Mouse (Mus musculus) skeletal muscle tissue, adult 2 months (tissue): Measurements from ENCODE around the gene Gm9844.
"Not testable (repeated sequence)": the region's sequence is repeated elsewhere in the genome, so short reads cannot be mapped to it uniquely, and the experiment has no call there.

Source experiments
- DNase-seq: peaks from one replicate; pipeline ENCODE4 v3.0.0-alpha.2; 2012; ENCODE audit warnings: low read depth, low spot score

Gene Gm9844

GRCm38 (mm10) chr7:24869080-24869479 lies 7.1 kb downstream of the Gm9844 start:
- no peak for DNase-seq

GRCm38 (mm10) chr7:24869532-24870165 lies 7.6 kb downstream of the Gm9844 start, which contains the start of the genes Lypd4 and Dmrtc2:
Gene Lypd4, minus strand, starts transcription at chr7:24869941.
Gene Dmrtc2, plus strand, starts transcription at chr7:24870057.
- DNase-seq = no peak

- no peak for DNase-seq
Measured at GRCm38 (mm10) chr7:24877588-24877987, 15.6 kb downstream of the Gm9844 start.

- no peak for DNase-seq
Measured at GRCm38 (mm10) chr7:24879620-24880019, 17.6 kb downstream of the Gm9844 start.

- no peak for DNase-seq
Measured at GRCm38 (mm10) chr7:24882416-24883199, 20.6 kb downstream of the Gm9844 start.

GRCm38 (mm10) chr7:24883896-24884692 lies 22.1 kb downstream of the Gm9844 start, which contains the start of gene Rps19:
Gene Rps19, plus strand, starts transcription at chr7:24884371.
- peak; percentile 99 for DNase-seq

- no peak for DNase-seq
Measured at GRCm38 (mm10) chr7:24884693-24885291, 22.8 kb downstream of the Gm9844 start.

GRCm38 (mm10) chr7:24885468-24886307 lies 23.7 kb downstream of the Gm9844 start:
- DNase-seq = no peak

GRCm38 (mm10) chr7:24886308-24886633 lies 24.3 kb downstream of the Gm9844 start:
- DNase-seq = no peak

- DNase-seq = no peak
Measured at GRCm38 (mm10) chr7:24887096-24887495, 25.1 kb downstream of the Gm9844 start.

- no peak for DNase-seq
Measured at GRCm38 (mm10) chr7:24889431-24890220, 27.6 kb downstream of the Gm9844 start.

GRCm38 (mm10) chr7:24890281-24891216 lies 28.5 kb downstream of the Gm9844 start:
- DNase-seq = peak; percentile 72

- DNase-seq = no peak
Measured at GRCm38 (mm10) chr7:24891241-24892124, 29.5 kb downstream of the Gm9844 start.

- no peak for DNase-seq
Measured at GRCm38 (mm10) chr7:24892125-24892583, 30.1 kb downstream of the Gm9844 start.

- not testable (repeated sequence) for DNase-seq
Measured at GRCm38 (mm10) chr7:24895749-24896148, 33.7 kb downstream of the Gm9844 start.

GRCm38 (mm10) chr7:24896269-24896668 lies 34.3 kb downstream of the Gm9844 start:
- no peak for DNase-seq

- DNase-seq = no peak
Measured at GRCm38 (mm10) chr7:24897224-24897623, 35.2 kb downstream of the Gm9844 start, which contains the start of gene Cd79a. Gene Cd79a, plus strand, starts transcription at chr7:24897381.

GRCm38 (mm10) chr7:24897959-24898358 lies 35.9 kb downstream of the Gm9844 start:
- DNase-seq = no peak
